Mouse (Mus musculus) forebrain, postnatal 0 days (tissue): ENCODE results near the gene Dnase2b. TPM values are rescaled to one million over a fixed set of nuclear protein-coding genes. Genes with fewer than 3 reads are reported as not detected.

Experiments used
- ATAC-seq: fragments of 200-750 bp; cut with Nextera tagmentation; 2 replicates; pipeline ENCODE4 v1.8.0; 2017; ENCODE audit warnings: mild to moderate bottlenecking, moderate library complexity
- DNase-seq: peaks from one replicate; pipeline ENCODE4 v3.0.0-alpha.2; 2015
- H3K27ac ChIP-seq: fragments of 300-500 bp; sonication (generic); 2 replicates; pipeline ENCODE4 v1.5.1; 2014; ENCODE audit warnings: low read depth, mild to moderate bottlenecking, antibody characterized with exemption, low read length, moderate library complexity, mixed read lengths
- H3K27me3 ChIP-seq: fragments of 300-500 bp; sonication (generic); 2 replicates; pipeline ENCODE4 v1.6.1; 2014; ENCODE audit warnings: mild to moderate bottlenecking, low read length, mixed read lengths; ENCODE audit not compliant: insufficient read depth
- H3K36me3 ChIP-seq: fragments of 300-500 bp; sonication (generic); 2 replicates; pipeline ENCODE4 v1.6.1; 2014; ENCODE audit warnings: mild to moderate bottlenecking, moderate library complexity; ENCODE audit not compliant: insufficient read depth
- H3K4me1 ChIP-seq: fragments of 300-500 bp; sonication (generic); 2 replicates; pipeline ENCODE4 v1.6.1; 2014; ENCODE audit warnings: antibody characterized with exemption; ENCODE audit not compliant: insufficient read depth
- H3K4me2 ChIP-seq: fragments of 300-500 bp; sonication (generic); 2 replicates; pipeline ENCODE4 v1.6.1; 2014; ENCODE audit warnings: low read depth, mild to moderate bottlenecking, moderate library complexity
- H3K4me3 ChIP-seq: fragments of 300-500 bp; sonication (generic); 2 replicates; pipeline ENCODE4 v1.5.1; 2014; ENCODE audit warnings: low read depth, low read length, mixed read lengths
- H3K9ac ChIP-seq: fragments of 300-500 bp; sonication (generic); 2 replicates; pipeline ENCODE4 v1.6.1; 2014; ENCODE audit warnings: mild to moderate bottlenecking
- H3K9me3 ChIP-seq: fragments of 300-500 bp; sonication (generic); 2 replicates; pipeline ENCODE4 v1.6.1; 2016; ENCODE audit warnings: low read length
- CTCF ChIP-seq: sonication (generic); IDR thresholded peaks from 2 replicates; pipeline ENCODE4 v1.5.1; 2016; ENCODE audit warnings: antibody characterized with exemption, control low read depth, low read depth
- WGBS: fragments of 180-500 bp; shearing (Covaris S2); extraction: QIAGEN DNeasy Blood & Tissue Kit; methylation state at CpG from one replicate; pipeline ENCODE4 v1.1.7; 2014; 5-methylcytosine and 5-hydroxymethylcytosine counted together
- polyA plus RNA-seq: library from polyadenylated mRNA; unstranded; fragments of >200 nt; fragmentation: Nextera tagmentation; extraction: Ambion mirVana; gene quantifications from 2 replicates; pipeline ENCODE4 v1.2.1, GENCODE M21; 2015
- total RNA-seq: library from RNA; depleted of rRNA; stranded (reverse); fragments of >200 nt; gene quantifications from 2 replicates; pipeline ENCODE4 v1.2.3, GENCODE M21; 2014; rRNA removed

Dnase2b gene
- total RNA-seq (not detected in 2 replicates), polyA plus RNA-seq (not detected in 2 replicates)

DNA sequence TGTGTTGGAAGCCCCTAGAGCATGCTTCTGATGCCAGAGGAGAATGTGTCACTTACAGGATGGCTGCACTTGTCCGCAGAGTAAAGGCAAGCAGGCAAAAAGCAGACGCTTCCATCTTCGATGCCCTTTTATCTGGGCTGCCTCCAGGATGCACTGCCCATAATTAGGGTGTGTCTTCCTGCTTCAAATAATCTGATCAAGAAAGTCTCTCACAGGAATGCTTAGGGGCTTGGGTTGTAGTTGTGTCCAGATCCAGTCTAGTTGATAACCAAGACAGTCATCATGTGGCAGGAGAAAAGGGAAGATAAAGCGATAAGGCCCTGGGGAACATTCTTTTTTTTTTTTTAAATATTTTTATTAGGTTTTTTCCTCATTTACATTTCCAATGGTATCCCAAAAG lies at the start of gene Dnase2b:
Gene Dnase2b (minus strand): TSS at position 101 of the 400 bp plus-strand sequence.
- DNase-seq (no peak), ATAC-seq (no peak)
- no peak within 1 kb of the TSS for H3K27ac ChIP-seq
- no peaks in the 10 kb centered on the region for H3K27me3 ChIP-seq
- H3K36me3 ChIP-seq = no peaks in the 10 kb centered on the region
- no peak within 1 kb of the TSS for H3K4me2 ChIP-seq
- H3K4me3 ChIP-seq = no peak within 1 kb of the TSS
- no peaks in the 10 kb centered on the region for H3K9me3 ChIP-seq
- 94% methylated on average over 4 of the region's 4 CpGs for WGBS
- H3K4me1 ChIP-seq = 0 out of 2 replicates have a peak, but pooled peaks cover 2% of the 10 kb centered on the region
- TF ChIP-seq CTCF = no peak
- H3K9ac ChIP-seq = no peak within 1 kb of the TSS

GRCm38 (mm10) chr3:146661907-146662306 lies 46.5 kb upstream of the Dnase2b start:
- Histone ChIP-seq H3K27me3 (no peaks in the 10 kb centered on the region), H3K4me3 (no peak overlapping the region), H3K27ac (no peak overlapping the region), H3K9me3 (no peaks in the 10 kb centered on the region), H3K4me1 (no peaks in the 10 kb centered on the region), H3K36me3 (no peaks in the 10 kb centered on the region), H3K9ac (no peak overlapping the region), H3K4me2 (no peak overlapping the region)
- 76% methylated on average over 7 of the region's 7 CpGs for WGBS
- no peak for ATAC-seq
- no peak for TF ChIP-seq CTCF
- no peak for DNase-seq

GRCm38 (mm10) chr3:146661001-146661400 lies 45.6 kb upstream of the Dnase2b start:
- Histone ChIP-seq H3K9me3 (no peaks in the 10 kb centered on the region), H3K4me3 (no peak overlapping the region), H3K4me2 (no peak overlapping the region), H3K4me1 (no peaks in the 10 kb centered on the region), H3K36me3 (no peaks in the 10 kb centered on the region), H3K27ac (no peak overlapping the region), H3K9ac (no peak overlapping the region), H3K27me3 (no peaks in the 10 kb centered on the region)
- 65% methylated on average over 6 of the region's 6 CpGs for WGBS
- DNase-seq (peak; percentile 43), ATAC-seq (no peak)
- no peak for TF ChIP-seq CTCF

GRCm38 (mm10) chr3:146659321-146659720 lies 43.9 kb upstream of the Dnase2b start:
- no peaks in the 10 kb centered on the region for H3K4me1 ChIP-seq
- H3K27ac ChIP-seq = no peak overlapping the region
- ATAC-seq (no peak), DNase-seq (no peak)
- no peaks in the 10 kb centered on the region for H3K36me3 ChIP-seq
- H3K27me3 ChIP-seq = no peaks in the 10 kb centered on the region
- H3K9me3 ChIP-seq = no peaks in the 10 kb centered on the region
- no peak overlapping the region for H3K4me2 ChIP-seq
- WGBS = 61% methylated on average over 5 of the region's 5 CpGs
- H3K9ac ChIP-seq = no peak overlapping the region
- no peak overlapping the region for H3K4me3 ChIP-seq
- TF ChIP-seq CTCF = no peak

DNA sequence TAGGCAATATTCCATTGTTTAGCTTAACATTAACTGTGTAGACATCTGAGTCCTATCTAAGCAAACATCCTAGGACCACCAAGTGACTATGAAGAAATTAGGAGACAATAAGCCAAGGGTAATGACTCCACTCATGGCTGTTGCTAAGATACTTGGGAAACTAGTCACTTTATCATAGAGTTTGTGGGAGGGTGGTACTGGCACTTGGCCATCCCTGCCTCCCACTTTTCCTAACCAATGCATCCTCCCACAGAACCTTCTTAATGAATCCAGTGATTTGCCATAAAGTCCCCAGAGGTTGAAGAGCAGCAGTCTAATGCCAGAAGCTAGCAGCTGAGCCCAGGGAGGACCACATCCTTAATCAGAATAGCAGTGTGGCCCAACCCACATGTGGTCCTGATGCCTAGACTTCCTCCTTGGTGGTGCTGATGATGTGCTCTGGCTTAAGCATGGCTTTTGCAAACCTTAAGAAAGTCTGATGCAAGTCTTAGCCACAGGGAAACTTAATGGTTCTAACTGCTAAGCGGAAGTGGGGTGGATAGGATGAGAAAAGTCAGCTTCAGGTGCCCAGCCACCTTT lies 42.8 kb upstream of the Dnase2b start:
- no peak overlapping the region for H3K4me3 ChIP-seq
- no peaks in the 10 kb centered on the region for H3K9me3 ChIP-seq
- no peaks in the 10 kb centered on the region for H3K4me1 ChIP-seq
- no peak for TF ChIP-seq CTCF
- no peak overlapping the region for H3K27ac ChIP-seq
- 100% methylated on average over 1 of the region's 1 CpGs for WGBS
- DNase-seq = no peak
- no peaks in the 10 kb centered on the region for H3K27me3 ChIP-seq
- no peak for ATAC-seq
- no peaks in the 10 kb centered on the region for H3K36me3 ChIP-seq
- no peak overlapping the region for H3K9ac ChIP-seq
- no peak overlapping the region for H3K4me2 ChIP-seq

DNA sequence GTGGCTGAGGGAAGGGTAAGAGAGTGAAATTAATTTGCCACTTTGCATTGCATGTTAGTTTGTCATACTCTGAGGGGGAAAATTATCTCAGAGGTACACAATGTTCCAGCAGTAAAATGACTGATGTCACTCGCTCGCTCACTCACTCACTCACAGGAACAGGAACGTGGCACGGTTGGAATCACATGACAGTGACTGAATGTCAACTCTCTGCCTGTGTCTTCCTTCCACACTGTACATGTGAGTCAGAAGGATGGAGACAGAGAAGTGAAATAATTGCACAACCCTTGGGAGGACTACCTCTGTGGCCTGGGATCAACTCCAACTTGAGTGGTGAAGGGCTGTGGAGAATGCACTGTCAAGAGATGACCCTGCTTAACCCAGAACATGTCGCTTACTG lies 42.0 kb upstream of the Dnase2b start:
- no peak for ATAC-seq
- H3K4me1 ChIP-seq = no peaks in the 10 kb centered on the region

DNA sequence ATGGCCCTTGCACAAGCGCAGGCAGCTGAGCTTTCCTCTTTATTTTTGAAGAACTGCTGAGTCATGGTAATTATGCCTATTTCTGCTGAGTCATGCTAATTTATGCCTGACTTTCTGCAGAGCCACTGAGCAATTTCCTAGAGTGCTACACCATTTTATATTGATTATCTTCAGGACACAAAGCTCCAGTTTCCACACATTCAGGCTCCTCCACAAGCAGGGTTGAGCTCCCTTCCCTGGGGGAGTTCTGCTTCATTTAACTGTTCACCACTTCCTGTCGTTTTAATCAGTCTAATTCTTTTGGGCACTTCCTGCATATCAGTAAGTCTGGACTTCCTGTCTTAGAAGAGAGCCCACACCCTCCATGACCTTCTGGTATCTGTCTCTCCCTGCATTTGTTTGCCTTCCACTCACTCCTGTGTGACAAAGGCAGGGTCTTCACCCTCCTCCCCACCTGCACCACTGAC lies 39.7 kb upstream of the Dnase2b start:
- H3K36me3 ChIP-seq = no peaks in the 10 kb centered on the region
- H3K4me1 ChIP-seq = no peaks in the 10 kb centered on the region
- H3K4me2 ChIP-seq = no peak overlapping the region
- H3K9me3 ChIP-seq = no peaks in the 10 kb centered on the region
- H3K27ac ChIP-seq = no peak overlapping the region
- no peak overlapping the region for H3K9ac ChIP-seq
- no peak overlapping the region for H3K4me3 ChIP-seq
- DNase-seq (no peak), ATAC-seq (no peak)
- H3K27me3 ChIP-seq = no peaks in the 10 kb centered on the region
- WGBS = 69% methylated on average over 2 of the region's 2 CpGs
- TF ChIP-seq CTCF = no peak

More for the DNA sequence above, 42.0 kb upstream of the Dnase2b start:
- TF ChIP-seq CTCF = no peak
- Histone ChIP-seq H3K4me3 (no peak overlapping the region), H3K36me3 (no peaks in the 10 kb centered on the region), H3K27me3 (no peaks in the 10 kb centered on the region), H3K9me3 (no peaks in the 10 kb centered on the region), H3K27ac (no peak overlapping the region), H3K4me2 (no peak overlapping the region), H3K9ac (no peak overlapping the region)
- no peak for DNase-seq
- 89% methylated on average over 5 of the region's 5 CpGs for WGBS
